Mouse (Mus musculus) activated CD4-positive, CD25-positive, alpha-beta regulatory T cell, adult 4 months (primary cell): Measurements from ENCODE around the gene Surf1. TPM values are rescaled to one million over a fixed set of nuclear protein-coding genes. Genes with fewer than 3 reads are reported as not detected.
"Not testable (repeated sequence)": the region's sequence is repeated elsewhere in the genome, so short reads cannot be mapped to it uniquely, and the experiment has no call there.

ENCODE experiments used
- ATAC-seq: one replicate; pipeline ENCODE4 v1.8.0; 2017
- polyA plus RNA-seq, 2 experiments: library from polyadenylated mRNA; unstranded; fragments of 100-300 nt; shearing (Covaris generic); gene quantifications; one replicate each; pipeline ENCODE4 v1.2.1; 2017

The Surf1 gene
- polyA plus RNA-seq, 2 experiments from 2014 or later: 115 to 121 TPM

DNA sequence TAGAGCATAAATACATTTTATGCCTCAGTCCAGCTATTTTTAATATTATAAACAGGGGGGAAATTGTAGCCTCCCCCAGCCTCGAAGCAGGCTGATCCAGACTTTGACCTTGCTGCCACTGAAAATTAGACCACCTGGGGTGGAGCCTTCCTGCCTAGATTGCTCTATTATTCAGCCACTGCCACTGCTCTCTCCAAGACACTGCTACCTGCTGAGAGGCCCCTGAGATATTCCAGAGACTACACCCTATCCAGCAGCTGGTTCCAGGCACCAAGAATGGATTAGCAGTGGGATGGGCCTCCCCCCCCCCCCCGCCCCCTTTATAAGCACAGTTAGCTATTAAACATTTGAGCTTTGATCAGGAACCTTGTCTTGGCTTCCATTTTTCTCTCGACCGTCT is 30.2 kb downstream of the Surf1 start:
- ATAC-seq: not testable (repeated sequence)

DNA sequence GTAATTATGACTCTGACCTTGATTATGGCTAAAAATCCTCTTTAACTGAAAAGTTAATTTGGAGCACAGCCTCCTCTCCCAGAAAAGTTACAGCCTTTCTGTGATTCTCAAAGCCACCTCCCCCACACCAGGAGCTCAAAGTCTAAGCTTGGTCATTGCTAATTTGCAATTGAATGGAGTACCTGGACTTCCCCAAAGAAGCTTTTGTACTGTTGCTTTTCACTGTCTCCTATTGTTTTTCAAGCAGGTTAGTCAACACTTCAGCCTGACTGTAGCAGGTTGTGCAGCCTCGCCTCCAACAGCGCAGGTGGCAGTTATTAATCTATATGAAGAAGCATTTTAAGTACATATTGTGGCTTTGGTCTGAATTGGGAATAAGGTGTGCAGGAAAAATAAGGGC is 30.8 kb downstream of the Surf1 start:
- ATAC-seq: not testable (repeated sequence)

DNA sequence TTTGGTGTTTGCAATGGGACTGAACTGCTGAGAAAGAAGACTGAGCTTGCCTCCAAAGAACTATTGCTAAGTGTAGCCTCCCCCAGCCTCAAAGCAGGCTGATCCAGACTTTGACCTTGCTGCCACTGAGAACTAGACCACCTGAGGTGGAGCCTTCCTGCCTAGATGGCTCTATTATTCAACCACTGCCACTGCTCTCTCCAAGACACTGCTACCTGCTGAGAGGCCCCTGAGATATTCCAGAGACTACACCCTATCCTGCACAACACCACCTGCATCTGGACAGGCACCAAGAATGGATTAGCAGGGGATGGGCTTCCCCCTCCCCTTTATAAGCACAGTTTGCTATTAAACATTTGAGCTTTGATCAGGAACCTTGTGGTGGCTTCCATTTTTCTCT is 37.8 kb downstream of the Surf1 start:
- ATAC-seq: no peak

DNA sequence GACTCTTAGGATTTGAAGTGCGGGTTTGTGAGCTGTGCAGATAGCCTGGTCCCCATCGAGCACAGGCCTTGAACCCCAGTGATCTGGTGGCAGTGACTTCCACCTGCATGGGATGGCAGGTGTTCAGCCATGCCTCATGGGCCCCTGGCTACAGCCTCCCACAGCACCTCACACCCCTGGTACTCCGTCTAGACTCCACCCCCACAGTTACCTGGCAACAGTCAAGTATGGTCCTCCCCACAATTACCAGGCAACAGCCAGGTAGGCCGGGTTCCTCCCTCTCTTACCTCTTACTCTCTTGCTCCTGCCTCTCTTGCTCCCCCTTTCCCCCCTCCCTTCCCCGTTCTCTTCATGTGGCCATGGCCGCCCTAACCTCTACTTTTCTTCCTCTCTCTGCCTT is 45.7 kb downstream of the Surf1 start:
- no peak for ATAC-seq

DNA sequence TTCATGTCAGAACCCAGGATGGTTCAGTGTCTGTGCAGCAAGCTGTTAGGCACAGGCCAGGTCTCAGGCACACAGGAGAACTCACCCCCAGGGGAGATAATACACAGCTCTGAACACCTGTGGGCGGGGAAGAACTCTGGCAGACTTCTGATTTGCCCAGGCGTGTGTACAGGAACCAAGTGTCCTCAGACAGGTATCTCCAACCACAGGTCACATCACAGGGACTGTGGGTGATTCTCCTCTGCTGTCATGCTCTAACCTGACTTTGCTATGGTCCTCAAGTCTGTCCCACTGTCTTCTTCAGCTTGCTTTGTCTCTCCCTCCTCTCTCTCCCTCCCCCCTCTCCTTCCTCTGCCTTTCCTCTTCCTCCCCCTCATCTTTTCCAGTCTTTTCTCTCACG is 51.5 kb downstream of the Surf1 start, which contains the start of gene Abo:
TSS of gene Abo (minus strand) at position 101 of the 400 bp plus-strand sequence.
- no peak for ATAC-seq

Other genes starting within 250 kb of the Surf1 start
- gene Lcn4, start 245.2 kb downstream of the Surf1 start, polyA plus RNA-seq: under 1 TPM; 0.89 to 0.96 TPM
- not detected for gene Abo, start 51.6 kb downstream of the Surf1 start, polyA plus RNA-seq
- 10 to 100 TPM; 17.5 to 25.5 TPM for gene Surf6, start 13.7 kb downstream of the Surf1 start, polyA plus RNA-seq
- 10 to 100 TPM; 10.3 to 11.3 TPM for gene Med22, start 5.9 kb downstream of the Surf1 start, polyA plus RNA-seq
- gene Rpl7a, start 5.8 kb downstream of the Surf1 start, polyA plus RNA-seq: 1,000 to 10,000 TPM in 1 of 2 experiments, 100 to 1,000 TPM in 1; 720 to 1,212 TPM
- 10 to 100 TPM; 41.8 to 46.6 TPM for gene Surf2, start 163 bp downstream of the Surf1 start, polyA plus RNA-seq
- 10 to 100 TPM; 75.1 to 87.6 TPM for gene Surf4, start 17.4 kb upstream of the Surf1 start, polyA plus RNA-seq
- under 1 TPM; 0.28 to 0.50 TPM for gene Stkld1, start 17.5 kb upstream of the Surf1 start, polyA plus RNA-seq
- 10 to 100 TPM; 45.0 to 50.3 TPM for gene Rexo4, start 47.9 kb upstream of the Surf1 start, polyA plus RNA-seq
- gene Adamts13, start 56.9 kb upstream of the Surf1 start, polyA plus RNA-seq: not detected
- 10 to 100 TPM; 16.9 to 19.1 TPM for gene Cacfd1, start 93.4 kb upstream of the Surf1 start, polyA plus RNA-seq
- 1 to 10 TPM; 2.1 to 3.2 TPM for gene Slc2a6, start 111.5 kb upstream of the Surf1 start, polyA plus RNA-seq
- not detected for gene Mymk, start 155.6 kb upstream of the Surf1 start, polyA plus RNA-seq
- gene Adamtsl2, start 162.8 kb upstream of the Surf1 start, polyA plus RNA-seq: not detected
- not detected for gene Fam163b, start 226.0 kb upstream of the Surf1 start, polyA plus RNA-seq
- not detected for gene Dbh, start 248.7 kb upstream of the Surf1 start, polyA plus RNA-seq